Mouse (Mus musculus) hematopoietic stem cell, adult 5-6 weeks (primary cell): ENCODE results near the gene Pde6b. TPM values are rescaled to one million over a fixed set of nuclear protein-coding genes. Genes with fewer than 3 reads are reported as not detected.

ENCODE experiments used
- ATAC-seq, 2 experiments: fragments of 125-278 bp in 1 of 2; replicated peaks in 1 of 2; 2 replicates each; pipeline ENCODE4 v1.8.0; 2016 to 2017; ENCODE audit warnings: inconsistent platforms in 2 of 2, mild to moderate bottlenecking in 2 of 2, moderate number of reproducible peaks in 2 of 2, low read depth in 1 of 2, moderate TSS enrichment in 1 of 2; ENCODE audit not compliant: low FRiP score in 2 of 2, poor library complexity in 2 of 2, severe bottlenecking in 2 of 2, insufficient read depth in 1 of 2, low TSS enrichment in 1 of 2
- total RNA-seq: library from RNA; stranded (forward); fragments of 172-1452, 232-1000 nt; gene quantifications from 2 replicates; pipeline ENCODE4 v1.2.3, GENCODE M21; 2017

Gene Pde6b
- total RNA-seq, 1 experiment from 2014 or later = 0.30 TPM

- ATAC-seq = no peak
These were observed 14.1 kb upstream of the Pde6b start for GRCm38 (mm10) chr5:108374079-108374478.

DNA sequence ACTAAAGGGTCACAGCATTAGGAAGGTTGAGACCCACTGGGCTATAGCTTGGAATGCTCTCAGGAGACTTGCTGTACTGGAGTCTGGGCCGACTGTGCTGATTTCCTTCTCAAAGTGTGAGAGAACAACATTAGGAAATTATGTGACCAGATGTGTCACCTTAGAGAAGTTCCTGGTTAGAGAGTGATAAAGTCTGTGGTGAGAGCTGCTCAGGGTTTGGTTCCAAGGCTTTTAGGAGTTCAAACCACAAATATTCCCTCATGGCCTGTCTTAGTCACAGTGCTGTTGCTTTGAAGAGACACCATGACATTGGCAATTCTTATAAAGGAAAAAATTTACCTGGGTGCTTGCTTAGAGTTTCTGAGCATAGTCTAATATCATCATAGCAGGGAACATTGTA lies 12.1 kb upstream of the Pde6b start:
- peak; percentile 37 to 74; a peak in 2 of 4 replicates for ATAC-seq

DNA sequence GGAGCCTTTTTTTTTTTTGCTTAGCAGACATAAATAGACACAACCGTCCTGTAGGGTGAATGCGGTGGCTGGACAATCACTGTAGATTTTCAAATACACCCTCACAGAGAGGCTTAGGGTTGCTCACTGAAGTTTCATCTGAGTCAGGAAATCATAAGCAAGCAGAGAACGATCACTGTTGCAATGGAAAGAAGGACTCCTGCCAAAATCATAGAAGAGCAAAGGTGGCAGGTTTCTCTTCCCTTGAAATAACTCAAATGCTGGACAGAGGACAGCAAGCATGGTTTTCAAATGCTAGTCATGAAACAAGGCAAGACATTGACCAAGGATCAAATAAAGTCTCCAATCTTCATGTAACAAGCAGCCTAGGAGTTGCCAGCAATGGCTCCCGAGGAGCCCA lies 9.8 kb upstream of the Pde6b start:
- no peak for ATAC-seq

- ATAC-seq = no peak
These were observed 2.6 kb upstream of the Pde6b start for GRCm38 (mm10) chr5:108385632-108386031.

DNA sequence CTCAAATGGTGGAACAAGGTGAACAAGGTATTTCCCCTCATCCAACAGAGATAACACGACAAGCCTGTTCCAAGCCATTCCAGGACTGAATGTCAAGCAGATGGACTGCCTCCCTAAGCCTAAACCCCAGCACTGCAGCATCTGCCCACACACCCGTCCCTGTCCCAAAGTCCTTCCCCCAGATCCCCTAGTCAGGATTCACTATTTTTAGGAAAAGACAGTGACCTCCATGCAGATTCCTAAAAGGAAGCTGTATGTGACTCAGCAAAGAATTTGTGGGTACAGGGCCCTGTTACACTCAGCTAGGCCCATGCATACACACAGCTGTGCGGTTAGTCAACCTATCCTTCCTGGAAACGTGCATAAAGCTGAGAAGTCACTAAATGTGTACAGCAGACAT lies 1.7 kb upstream of the Pde6b start:
- ATAC-seq = no peak

- no peak for ATAC-seq
These were observed 1.6 kb downstream of the Pde6b start for GRCm38 (mm10) chr5:108389744-108390143.

DNA sequence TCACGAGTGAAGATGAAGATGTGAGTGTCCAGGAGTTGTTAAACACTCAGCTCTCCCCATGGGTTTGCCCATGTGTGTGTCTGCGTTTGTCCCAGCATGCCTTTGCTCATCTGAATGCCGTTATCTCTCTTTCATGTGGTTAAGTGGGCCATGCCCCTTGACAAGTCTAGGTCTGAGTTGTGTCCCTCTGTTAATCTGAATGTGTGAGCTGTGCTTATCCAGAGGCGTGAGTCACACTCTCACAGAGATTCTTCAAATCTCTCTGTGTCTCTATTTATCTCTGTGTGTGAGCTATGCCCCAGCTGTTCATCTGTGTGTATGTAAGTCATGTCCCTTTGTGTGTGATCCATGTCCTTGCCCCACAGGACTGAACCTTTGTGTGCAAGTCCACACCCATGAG lies 15.3 kb downstream of the Pde6b start:
- no peak for ATAC-seq

DNA sequence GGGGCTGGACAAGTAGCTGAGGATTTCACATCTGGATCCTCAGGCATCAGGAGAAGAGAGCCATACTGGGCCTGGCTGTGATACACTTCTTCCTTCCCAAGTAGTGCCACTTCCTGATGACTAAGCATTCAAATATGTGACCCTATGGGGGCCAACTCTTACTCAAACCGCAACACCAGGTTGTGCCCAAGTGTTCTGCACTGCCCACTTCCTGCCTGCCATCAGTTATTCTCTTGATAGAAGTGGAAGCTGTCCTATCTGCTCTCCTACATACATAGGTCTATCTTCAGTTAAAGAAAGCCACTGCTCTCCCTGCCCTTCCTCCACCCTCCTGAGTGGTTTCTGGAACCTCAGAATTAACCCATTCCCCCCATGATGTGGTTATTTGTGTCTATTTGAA lies 17.3 kb downstream of the Pde6b start:
- peak; percentile 95 to 98 for ATAC-seq

DNA sequence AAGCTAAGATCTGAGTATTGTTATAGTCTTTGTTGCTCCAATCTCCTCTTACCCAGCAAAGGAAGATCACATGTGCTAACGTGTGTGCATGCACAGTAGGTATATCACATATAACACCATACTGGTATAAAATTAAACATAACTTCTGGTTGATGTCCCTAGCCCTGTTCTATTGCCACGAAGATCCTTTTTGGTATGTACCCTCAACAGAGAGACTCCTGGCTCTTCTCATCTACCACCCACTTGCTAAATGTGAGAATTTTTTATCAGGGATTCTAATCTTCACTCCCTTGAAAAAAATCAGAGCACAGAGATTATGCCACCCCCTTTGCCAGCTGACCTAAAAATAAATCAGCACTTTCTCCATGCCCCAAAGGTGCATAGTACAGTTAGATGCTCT lies 18.8 kb downstream of the Pde6b start:
- ATAC-seq = no peak

DNA sequence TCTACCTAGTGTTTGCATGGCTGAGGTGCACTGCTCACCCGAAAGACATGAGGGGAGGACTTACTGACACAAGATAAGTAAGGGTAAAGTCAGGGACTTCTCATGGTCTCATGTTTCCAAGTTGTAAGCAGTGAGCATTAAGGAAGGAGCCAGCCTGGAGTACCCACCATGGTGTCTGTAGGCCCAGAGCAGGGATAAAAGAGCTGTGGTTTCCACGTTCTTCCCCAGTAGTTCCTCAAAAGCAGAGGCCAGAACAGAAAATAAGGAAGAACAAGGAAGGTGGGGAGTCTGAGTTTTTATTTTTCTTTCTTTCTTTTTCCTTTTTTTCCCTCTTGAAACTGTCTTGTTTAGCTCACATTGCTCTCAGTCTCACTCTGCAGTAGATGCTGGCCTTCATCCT lies 26.5 kb downstream of the Pde6b start:
- ATAC-seq = peak; percentile 21 to 42; a peak in 1 of 4 replicates

DNA sequence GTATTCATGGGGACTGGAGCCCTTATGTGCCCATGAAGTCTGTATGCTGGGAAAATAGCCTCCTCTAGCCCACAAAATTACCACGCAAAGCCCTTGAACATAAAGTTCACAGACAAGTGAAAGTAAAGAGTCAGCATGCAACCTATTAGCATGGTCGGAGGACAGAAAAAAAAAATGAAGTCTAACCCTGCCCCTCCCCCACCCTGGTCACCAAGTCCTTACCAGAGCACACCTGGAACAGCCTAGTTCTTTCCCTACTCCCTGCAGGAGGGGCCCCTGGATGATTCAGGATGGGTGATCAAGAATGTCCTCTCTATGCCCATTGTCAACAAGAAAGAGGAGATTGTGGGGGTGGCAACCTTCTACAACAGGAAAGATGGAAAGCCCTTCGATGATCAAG lies 34.5 kb downstream of the Pde6b start:
- no peak for ATAC-seq

- no peak for ATAC-seq
These were observed 35.2 kb downstream of the Pde6b start for GRCm38 (mm10) chr5:108423427-108423826.

GRCm38 (mm10) chr5:108427186-108427585 lies 39.0 kb downstream of the Pde6b start:
- ATAC-seq = peak; percentile 79 to 84

DNA sequence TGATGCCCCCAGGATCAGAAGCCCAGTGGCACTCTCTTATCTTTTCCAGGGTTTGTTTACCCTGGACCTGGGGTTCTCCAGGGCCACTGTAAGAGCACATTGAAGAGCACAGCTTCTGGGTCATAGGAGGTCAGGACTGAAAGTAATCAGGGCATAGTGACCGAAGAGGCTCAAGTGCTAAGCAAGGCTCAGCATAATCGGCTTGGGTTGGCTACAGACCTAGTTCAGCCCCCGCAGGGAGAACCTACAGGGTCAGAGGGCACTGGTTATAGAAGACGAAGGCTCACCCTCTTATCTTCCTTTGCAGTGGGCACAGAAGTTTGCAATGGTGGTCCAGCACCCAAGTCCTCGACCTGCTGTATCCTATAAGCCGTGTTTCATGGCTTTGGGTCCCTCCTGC lies 43.0 kb downstream of the Pde6b start:
- ATAC-seq = no peak

DNA sequence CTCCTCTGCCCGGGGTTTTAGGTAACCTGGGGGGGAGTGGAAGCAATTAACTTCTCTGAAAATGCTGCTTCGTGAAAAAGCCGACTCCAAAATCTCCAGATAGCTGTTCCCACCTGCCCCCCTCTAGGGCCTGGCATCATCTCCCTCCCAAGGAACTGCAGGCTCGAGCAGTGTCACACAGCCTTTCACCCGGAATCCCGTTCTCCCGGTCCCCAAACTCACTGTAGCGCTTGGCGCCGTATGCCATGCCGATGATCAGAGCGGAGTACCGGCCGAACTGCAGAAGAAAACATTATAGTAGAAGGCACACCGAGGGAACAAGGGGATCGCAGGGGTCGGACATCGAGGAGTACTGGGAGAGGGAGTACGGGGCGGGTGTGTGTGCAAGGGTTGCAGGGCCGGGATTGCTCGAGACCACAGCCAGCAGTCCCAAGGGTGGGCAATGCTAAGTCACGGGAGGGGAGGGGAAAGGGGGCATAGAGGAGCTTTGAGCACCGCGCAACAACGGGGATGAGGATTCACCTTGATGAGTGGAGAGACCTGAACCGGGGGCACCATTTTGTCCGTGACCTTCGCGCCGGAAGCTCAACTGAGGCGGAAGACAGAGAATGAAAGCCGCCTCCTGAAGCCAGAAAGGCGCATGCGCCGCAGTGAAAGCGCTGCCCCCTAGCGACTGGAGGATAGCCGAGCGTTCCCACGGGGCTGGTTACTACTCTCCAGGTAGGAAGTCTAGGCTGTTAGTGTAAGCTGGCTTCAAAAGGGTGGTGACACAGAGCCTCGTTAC lies 45.8 kb downstream of the Pde6b start, which contains the start of gene Atp5k:
Gene Atp5k (minus strand): TSS at position 645 of the 784 bp plus-strand sequence.
- peak; percentile 93 to 97 for ATAC-seq

DNA sequence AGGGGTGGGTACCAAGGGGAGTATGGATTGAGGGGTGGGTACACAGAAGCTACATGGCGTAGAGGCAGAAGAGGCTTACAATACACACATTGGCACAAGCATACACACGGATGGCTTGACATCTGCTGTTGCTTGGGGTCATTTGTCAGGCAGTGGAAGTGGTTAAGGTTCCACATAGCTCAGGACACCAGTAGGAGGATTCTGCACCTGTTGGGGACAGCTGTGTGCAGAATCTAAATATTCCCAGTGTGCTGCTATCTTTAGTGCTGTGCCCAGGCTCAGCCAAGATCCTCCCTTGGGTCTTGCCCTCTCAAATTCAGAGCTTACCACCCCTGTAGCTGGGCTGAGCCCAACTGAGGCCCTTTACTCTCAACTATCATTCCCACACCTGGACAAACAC lies 47.9 kb downstream of the Pde6b start:
- ATAC-seq = no peak

GRCm38 (mm10) chr5:108446973-108447372 lies 58.8 kb downstream of the Pde6b start:
- peak in 1 of 2 experiments; percentile 18; a peak in 1 of 4 replicates for ATAC-seq

- ATAC-seq = 0 out of 4 replicates have a peak, but pooled peaks of 1 of the 2 experiments have one; percentile 19
These were observed 59.7 kb downstream of the Pde6b start for GRCm38 (mm10) chr5:108447857-108448256.
